Mouse (Mus musculus) cerebellum, adult 2 months (tissue): ENCODE data around the gene Tmco4.

Experiments used
- CTCF ChIP-seq: fragments of 200-500 bp; IDR thresholded peaks from 2 replicates; pipeline ENCODE4 v1.5.1; 2011; ENCODE audit warnings: low read depth, mild to moderate bottlenecking, control low read depth, low read length, moderate library complexity, borderline replicate concordance; ENCODE audit not compliant: insufficient read depth
- POLR2A ChIP-seq: fragments of 200-500 bp; IDR thresholded peaks from 2 replicates; pipeline ENCODE4 v1.6.1; 2011; ENCODE audit warnings: low read length, control low read depth, borderline replicate concordance; ENCODE audit not compliant: insufficient read depth

DNA sequence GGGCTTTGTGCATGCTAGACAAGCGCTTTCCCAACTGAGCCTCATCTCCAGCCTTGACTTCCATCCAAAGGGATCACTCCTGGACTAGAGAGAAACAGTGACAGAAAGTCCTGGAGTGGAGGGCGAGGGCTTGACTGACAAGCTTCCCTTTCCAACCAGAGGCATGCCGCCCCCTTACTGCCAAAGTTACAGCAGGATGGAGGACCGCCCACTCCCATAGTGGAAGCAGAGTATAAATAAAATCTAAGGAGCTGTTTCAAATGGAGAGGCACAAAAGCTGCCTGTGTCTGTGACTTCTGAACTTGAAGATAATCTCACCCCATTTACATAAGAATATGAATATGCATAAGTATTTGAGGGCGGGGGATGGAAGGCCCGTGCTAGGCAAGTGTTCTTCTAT, 75.8 kb downstream of the Tmco4 start:
- TF ChIP-seq CTCF = no peak
- no peak for TF ChIP-seq POLR2A
